Mouse (Mus musculus) heart, embryonic 14.5 days (tissue): ENCODE data around the gene Emsy. TPM values are rescaled to one million over a fixed set of nuclear protein-coding genes. Genes with fewer than 3 reads are reported as not detected.

Experiments
- ATAC-seq: fragments of 200-750 bp; cut with Nextera tagmentation; 2 replicates; pipeline ENCODE4 v1.8.0; 2017; ENCODE audit warnings: low read depth, moderate TSS enrichment; ENCODE audit not compliant: insufficient number of reproducible peaks, insufficient read depth, low FRiP score
- H3K27ac ChIP-seq, 2 experiments: fragments of 200-500 bp in 1 of 2; fragments of 300-500 bp in 1 of 2; sonication (generic) in 1 of 2; replicated peaks in 1 of 2; 2 replicates each; pipeline ENCODE4 v1.5.1; 2012 to 2014; ENCODE audit warnings: low read depth in 2 of 2, low read length in 2 of 2, control low read depth in 1 of 2, mild to moderate bottlenecking in 1 of 2, mixed read lengths in 1 of 2; ENCODE audit not compliant: control insufficient read depth in 1 of 2, insufficient read depth in 1 of 2
- H3K27me3 ChIP-seq: fragments of 300-500 bp; sonication (generic); 2 replicates; pipeline ENCODE4 v1.6.1; 2014; ENCODE audit warnings: mild to moderate bottlenecking, low read length, control low read depth; ENCODE audit not compliant: control insufficient read depth, insufficient read depth
- H3K36me3 ChIP-seq: fragments of 300-500 bp; sonication (generic); 2 replicates; pipeline ENCODE4 v1.6.1; 2014; ENCODE audit warnings: mild to moderate bottlenecking, control low read depth, low read length, mixed read lengths; ENCODE audit not compliant: control insufficient read depth, insufficient read depth
- H3K4me1 ChIP-seq, 2 experiments: fragments of 200-500 bp in 1 of 2; fragments of 300-500 bp in 1 of 2; sonication (generic) in 1 of 2; 2 replicates each; pipeline ENCODE4 v1.6.1; 2012 to 2014; ENCODE audit warnings: low read length in 2 of 2, control low read depth in 1 of 2, mixed read lengths in 1 of 2; ENCODE audit not compliant: control insufficient read depth in 2 of 2, insufficient read depth in 2 of 2
- H3K4me2 ChIP-seq: fragments of 300-500 bp; sonication (generic); 2 replicates; pipeline ENCODE4 v1.6.1; 2014; ENCODE audit warnings: mild to moderate bottlenecking, low read length
- H3K4me3 ChIP-seq, 2 experiments: fragments of 200-500 bp in 1 of 2; fragments of 300-500 bp in 1 of 2; sonication (generic) in 1 of 2; 2 replicates each; pipeline ENCODE4 v1.5.1; 2012 to 2014; ENCODE audit warnings: low read length in 2 of 2, mild to moderate bottlenecking in 2 of 2, control low read depth in 1 of 2, low read depth in 1 of 2, moderate library complexity in 1 of 2; ENCODE audit not compliant: control insufficient read depth in 1 of 2, insufficient read depth in 1 of 2
- H3K9ac ChIP-seq: fragments of 300-500 bp; sonication (generic); 2 replicates; pipeline ENCODE4 v1.6.1; 2014; ENCODE audit warnings: mild to moderate bottlenecking, low read length
- H3K9me3 ChIP-seq: fragments of 300-500 bp; sonication (generic); 2 replicates; pipeline ENCODE4 v1.6.1; 2016; ENCODE audit warnings: low read length, control low read depth; ENCODE audit not compliant: control insufficient read depth
- WGBS: fragments of 180-500 bp; shearing (Covaris S2); extraction: QIAGEN DNeasy Blood & Tissue Kit; methylation state at CpG from one replicate; pipeline ENCODE4 v1.1.7; 2014; 5-methylcytosine and 5-hydroxymethylcytosine counted together
- polyA plus RNA-seq: library from polyadenylated mRNA; unstranded; fragments of >200 nt; fragmentation: Nextera tagmentation; extraction: Ambion mirVana; gene quantifications from 2 replicates; pipeline ENCODE4 v1.2.1, GENCODE M21; 2014

The Emsy gene
- polyA plus RNA-seq, 1 experiment from 2014 or later = 32.7 TPM

DNA sequence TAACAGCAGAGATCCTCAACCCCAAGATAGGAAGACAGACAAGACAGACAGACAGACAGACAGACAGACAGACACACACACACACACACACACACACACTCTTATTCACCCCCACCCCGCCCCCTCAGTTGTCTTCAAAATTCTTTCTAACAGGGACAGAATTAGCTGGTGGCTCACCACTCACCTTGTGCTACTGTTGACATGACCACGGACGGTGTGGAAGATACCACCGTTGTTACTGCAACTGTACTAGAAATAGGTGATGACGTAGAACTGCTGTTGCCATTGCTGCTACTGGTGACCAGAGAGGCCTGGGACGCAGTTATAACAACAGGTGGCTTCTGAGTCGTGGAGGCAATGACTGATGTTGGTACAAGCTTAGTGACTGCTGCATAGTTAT, 26.6 kb downstream of the Emsy start:
- H3K9ac ChIP-seq = no peak overlapping the region
- ATAC-seq = no peak
- peaks cover 67% of the 10 kb centered on the region for H3K36me3 ChIP-seq
- H3K4me1 ChIP-seq = peaks cover 0 to 3% of the 10 kb centered on the region in 2 experiments; a peak in 1 of 4 replicates
- no peaks in the 10 kb centered on the region for H3K9me3 ChIP-seq
- H3K27ac ChIP-seq = no peak overlapping the region
- no peak overlapping the region for H3K4me3 ChIP-seq
- H3K4me2 ChIP-seq = no peak overlapping the region
- H3K27me3 ChIP-seq = no peaks in the 10 kb centered on the region
- 56% methylated on average over 7 of the region's 7 CpGs for WGBS

- H3K36me3 ChIP-seq = peaks cover 71% of the 10 kb centered on the region
- H3K9me3 ChIP-seq = no peaks in the 10 kb centered on the region
Observed at GRCm38 (mm10) chr7:98617739-98618138, 38.8 kb downstream of the Emsy start.

DNA sequence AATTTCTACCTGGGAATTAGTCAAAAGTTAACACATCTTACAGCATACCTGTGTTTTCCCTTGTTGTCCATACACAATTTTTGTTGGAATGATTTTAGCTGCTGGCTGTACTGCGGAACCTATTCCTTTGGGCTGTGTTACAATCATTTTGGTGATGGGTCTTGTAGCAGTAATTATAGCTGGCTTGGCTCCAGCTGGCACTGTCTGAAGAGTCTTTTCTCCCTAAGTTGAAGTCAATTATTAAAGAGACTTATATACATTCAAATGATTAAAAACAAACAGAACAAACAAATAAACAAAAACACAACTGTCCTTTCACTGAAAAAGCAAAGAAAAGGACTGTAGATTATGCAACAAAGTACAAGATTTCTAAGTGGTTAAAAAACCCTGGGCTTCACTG, 43.6 kb downstream of the Emsy start:
- no peaks in the 10 kb centered on the region for H3K4me1 ChIP-seq
- 96% methylated on average over 1 of the region's 1 CpGs for WGBS
- ATAC-seq = no peak
- no peak overlapping the region for H3K27ac ChIP-seq
- H3K4me3 ChIP-seq = no peak overlapping the region
- H3K9ac ChIP-seq = no peak overlapping the region
- H3K27me3 ChIP-seq = no peaks in the 10 kb centered on the region
- H3K36me3 ChIP-seq = peaks cover 74% of the 10 kb centered on the region
- H3K4me2 ChIP-seq = no peak overlapping the region
- H3K9me3 ChIP-seq = no peaks in the 10 kb centered on the region

More at GRCm38 (mm10) chr7:98617739-98618138, 38.8 kb downstream of the Emsy start:
- no peak for ATAC-seq
- 95% methylated on average over 2 of the region's 2 CpGs for WGBS
- H3K4me3 ChIP-seq = no peak overlapping the region
- H3K27me3 ChIP-seq = no peaks in the 10 kb centered on the region
- no peaks in the 10 kb centered on the region for H3K4me1 ChIP-seq
- H3K27ac ChIP-seq = no peak overlapping the region
- H3K9ac ChIP-seq = no peak overlapping the region
- no peak overlapping the region for H3K4me2 ChIP-seq

GRCm38 (mm10) chr7:98608520-98608919, 48.1 kb downstream of the Emsy start:
- Histone ChIP-seq H3K9ac (no peak overlapping the region), H3K36me3 (peaks cover 41% of the 10 kb centered on the region), H3K27ac (no peak overlapping the region), H3K4me1 (no peaks in the 10 kb centered on the region), H3K4me2 (no peak overlapping the region), H3K9me3 (no peaks in the 10 kb centered on the region), H3K27me3 (no peaks in the 10 kb centered on the region), H3K4me3 (no peak overlapping the region)
- no peak for ATAC-seq

DNA sequence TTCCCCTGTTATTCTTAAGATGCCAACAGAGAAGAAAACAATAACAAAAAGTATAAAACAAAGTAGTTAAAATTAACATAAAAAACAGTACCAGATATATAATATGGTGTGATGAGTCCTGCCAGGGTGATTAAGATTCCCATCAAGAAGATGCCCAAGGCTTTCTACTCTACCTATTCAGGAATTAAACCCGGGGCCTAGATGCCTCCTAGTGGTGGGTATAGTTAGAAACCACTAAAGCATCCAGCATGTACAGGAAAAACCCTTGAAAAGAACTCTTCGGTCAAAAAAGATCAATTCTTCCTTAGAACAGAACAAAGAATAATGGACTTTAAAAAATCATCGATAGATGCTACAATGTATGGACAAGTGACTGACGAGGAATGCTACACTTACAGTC, 49.4 kb downstream of the Emsy start:
- no peaks in the 10 kb centered on the region for H3K27me3 ChIP-seq
- H3K9ac ChIP-seq = no peak overlapping the region
- no peaks in the 10 kb centered on the region for H3K4me1 ChIP-seq
- WGBS = 77% methylated on average over 4 of the region's 4 CpGs
- no peak overlapping the region for H3K4me2 ChIP-seq
- H3K27ac ChIP-seq = no peak overlapping the region
- no peak for ATAC-seq
- no peaks in the 10 kb centered on the region for H3K9me3 ChIP-seq
- H3K4me3 ChIP-seq = no peak overlapping the region
- peaks cover 38% of the 10 kb centered on the region for H3K36me3 ChIP-seq

DNA sequence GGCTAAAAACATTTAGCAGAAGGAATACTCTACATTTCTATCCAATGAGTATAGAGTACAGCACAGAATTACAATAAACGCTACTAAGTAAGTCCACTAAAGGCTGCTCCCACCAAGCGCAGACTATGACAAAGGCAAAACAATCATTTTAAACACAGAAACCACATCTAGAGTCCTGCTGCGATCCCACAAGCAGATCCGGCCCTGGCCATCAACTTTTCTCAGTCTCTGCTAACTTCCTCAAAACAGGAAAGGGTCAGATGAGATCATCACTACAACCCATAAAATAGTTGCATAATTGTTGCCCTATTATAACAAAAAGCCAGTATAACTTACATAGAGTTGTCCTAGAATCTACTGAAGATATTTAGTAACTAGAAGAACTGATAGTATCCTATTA, 54.9 kb downstream of the Emsy start:
- H3K4me3 ChIP-seq = no peak overlapping the region
- H3K4me2 ChIP-seq = no peak overlapping the region
- H3K4me1 ChIP-seq = no peaks in the 10 kb centered on the region
- H3K36me3 ChIP-seq = peaks cover 49% of the 10 kb centered on the region
- H3K27me3 ChIP-seq = no peaks in the 10 kb centered on the region
- no peak overlapping the region for H3K9ac ChIP-seq
- WGBS = 79% methylated on average over 4 of the region's 4 CpGs
- no peaks in the 10 kb centered on the region for H3K9me3 ChIP-seq
- no peak for ATAC-seq
- no peak overlapping the region for H3K27ac ChIP-seq

DNA sequence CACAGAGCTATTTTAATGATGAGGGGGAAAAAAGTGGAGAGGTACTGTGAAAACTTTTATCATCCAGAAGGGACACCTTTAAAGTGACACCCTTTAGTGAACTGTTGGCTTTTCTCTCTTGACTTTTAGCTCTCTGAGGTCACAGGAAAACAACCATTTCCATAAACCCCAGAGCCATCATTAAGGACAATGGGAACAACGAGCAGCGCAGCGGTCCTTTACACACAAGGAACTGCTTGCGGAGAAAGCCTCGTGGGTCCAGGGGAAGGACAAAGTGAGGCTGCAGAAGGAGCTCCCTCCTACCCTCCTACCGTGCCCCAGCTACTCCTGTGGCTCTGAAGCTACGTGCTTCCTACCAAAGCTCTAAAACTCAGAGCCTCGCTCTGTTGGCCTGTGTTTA, 59.2 kb downstream of the Emsy start:
- H3K9ac ChIP-seq = no peak overlapping the region
- WGBS = 86% methylated on average over 8 of the region's 8 CpGs
- no peaks in the 10 kb centered on the region for H3K4me1 ChIP-seq
- no peak overlapping the region for H3K4me3 ChIP-seq
- H3K27ac ChIP-seq = no peak overlapping the region
- peaks cover 80% of the 10 kb centered on the region for H3K36me3 ChIP-seq
- H3K4me2 ChIP-seq = no peak overlapping the region
- H3K9me3 ChIP-seq = no peaks in the 10 kb centered on the region
- no peak for ATAC-seq
- no peaks in the 10 kb centered on the region for H3K27me3 ChIP-seq

- Histone ChIP-seq H3K9ac (no peak overlapping the region), H3K27ac (no peak overlapping the region), H3K4me2 (no peak overlapping the region), H3K27me3 (no peaks in the 10 kb centered on the region), H3K4me1 (no peaks in the 10 kb centered on the region), H3K4me3 (no peak overlapping the region), H3K9me3 (no peaks in the 10 kb centered on the region), H3K36me3 (peaks cover 82% of the 10 kb centered on the region)
- 89% methylated on average over 4 of the region's 4 CpGs for WGBS
- no peak for ATAC-seq
Observed at GRCm38 (mm10) chr7:98594731-98595130, 61.9 kb downstream of the Emsy start.
